Mouse (Mus musculus): ENCODE data around the gene Ick. TPM values are rescaled to one million over a fixed set of nuclear protein-coding genes. Genes with fewer than 3 reads are reported as not detected.

The Ick gene
- polyA plus RNA-seq, 1 experiment from 2014 or later: 28.1 TPM

- H3K4me3 ChIP-seq (ENCODE audit: low read length): no peak overlapping the region
- H3K9me3 ChIP-seq (ENCODE audit: control insufficient read depth, low read length): no peaks in the 10 kb centered on the region
- no peak overlapping the region for H3K9ac ChIP-seq (ENCODE audit: low read depth, low read length)
- H3K4me1 ChIP-seq (ENCODE audit: control insufficient read depth, insufficient read depth, low read length): no peaks in the 10 kb centered on the region
- ATAC-seq: no peak
- peaks cover 6% of the 10 kb centered on the region; the same call in 1 of the 2 replicates for H3K36me3 ChIP-seq (ENCODE audit: control insufficient read depth, insufficient read depth, low read length)
- H3K27me3 ChIP-seq (replicated peaks; ENCODE audit: control insufficient read depth, insufficient read depth, low read length): no peaks in the 10 kb centered on the region
- H3K4me2 ChIP-seq (ENCODE audit: low read depth, low read length): no peak overlapping the region
- WGBS: 16% methylated on average over 2 of the region's 2 CpGs
- no peak overlapping the region for H3K27ac ChIP-seq (ENCODE audit: low read length)
Observed at GRCm38 (mm10) chr9:78078240-78078639, 30.8 kb upstream of the Ick start.

- Histone ChIP-seq H3K4me3 (ENCODE audit: low read length) (no peak overlapping the region), H3K36me3 (ENCODE audit: control insufficient read depth, insufficient read depth, low read length) (peaks cover 21% of the 10 kb centered on the region), H3K9me3 (ENCODE audit: control insufficient read depth, low read length) (no peaks in the 10 kb centered on the region), H3K4me1 (ENCODE audit: control insufficient read depth, insufficient read depth, low read length) (0 out of 2 replicates have a peak, but pooled peaks cover 4% of the 10 kb centered on the region), H3K27ac (ENCODE audit: low read length) (no peak overlapping the region), H3K9ac (ENCODE audit: low read depth, low read length) (no peak overlapping the region), H3K4me2 (ENCODE audit: low read depth, low read length) (no peak overlapping the region), H3K27me3 (replicated peaks; ENCODE audit: control insufficient read depth, insufficient read depth, low read length) (no peaks in the 10 kb centered on the region)
- ATAC-seq: no peak
- 81% methylated on average over 7 of the region's 7 CpGs for WGBS
Observed at GRCm38 (mm10) chr9:78081835-78082234, 27.2 kb upstream of the Ick start.

GRCm38 (mm10) chr9:78084341-78084740, 24.7 kb upstream of the Ick start:
- no peak overlapping the region for H3K27ac ChIP-seq (ENCODE audit: low read length)
- ATAC-seq: no peak
- WGBS: 85% methylated on average over 4 of the region's 4 CpGs
- peaks cover 21% of the 10 kb centered on the region for H3K36me3 ChIP-seq (ENCODE audit: control insufficient read depth, insufficient read depth, low read length)
- H3K4me1 ChIP-seq (ENCODE audit: control insufficient read depth, insufficient read depth, low read length): peaks cover 4% of the 10 kb centered on the region; the same call in 1 of the 2 replicates
- no peak overlapping the region for H3K9ac ChIP-seq (ENCODE audit: low read depth, low read length)
- H3K27me3 ChIP-seq (replicated peaks; ENCODE audit: control insufficient read depth, insufficient read depth, low read length): no peaks in the 10 kb centered on the region
- no peaks in the 10 kb centered on the region for H3K9me3 ChIP-seq (ENCODE audit: control insufficient read depth, low read length)
- no peak overlapping the region for H3K4me3 ChIP-seq (ENCODE audit: low read length)
- H3K4me2 ChIP-seq (ENCODE audit: low read depth, low read length): no peak overlapping the region

- peak; percentile 77 for ATAC-seq
- 61% methylated on average over 14 of the region's 14 CpGs for WGBS
- peak overlapping the region; percentile 57 for H3K27ac ChIP-seq (ENCODE audit: low read length)
Observed at GRCm38 (mm10) chr9:78085722-78086287, 23.2 kb upstream of the Ick start.

GRCm38 (mm10) chr9:78087751-78088150, 21.2 kb upstream of the Ick start:
- Histone ChIP-seq H3K27ac (ENCODE audit: low read length) (no peak overlapping the region), H3K4me1 (ENCODE audit: control insufficient read depth, insufficient read depth, low read length) (peaks cover 4% of the 10 kb centered on the region; the same call in 1 of the 2 replicates), H3K9me3 (ENCODE audit: control insufficient read depth, low read length) (no peaks in the 10 kb centered on the region), H3K4me2 (ENCODE audit: low read depth, low read length) (no peak overlapping the region), H3K9ac (ENCODE audit: low read depth, low read length) (no peak overlapping the region), H3K36me3 (ENCODE audit: control insufficient read depth, insufficient read depth, low read length) (peaks cover 16% of the 10 kb centered on the region), H3K27me3 (replicated peaks; ENCODE audit: control insufficient read depth, insufficient read depth, low read length) (no peaks in the 10 kb centered on the region), H3K4me3 (ENCODE audit: low read length) (no peak overlapping the region)
- 86% methylated on average over 9 of the region's 9 CpGs for WGBS
- no peak for ATAC-seq

More at GRCm38 (mm10) chr9:78085722-78086287, 23.2 kb upstream of the Ick start:
- Histone ChIP-seq H3K9me3 (ENCODE audit: control insufficient read depth, low read length) (no peaks in the 10 kb centered on the region), H3K27me3 (replicated peaks; ENCODE audit: control insufficient read depth, insufficient read depth, low read length) (no peaks in the 10 kb centered on the region), H3K9ac (ENCODE audit: low read depth, low read length) (no peak overlapping the region), H3K36me3 (ENCODE audit: control insufficient read depth, insufficient read depth, low read length) (peaks cover 21% of the 10 kb centered on the region), H3K4me1 (ENCODE audit: control insufficient read depth, insufficient read depth, low read length) (peaks cover 4% of the 10 kb centered on the region; the same call in 1 of the 2 replicates), H3K4me3 (ENCODE audit: low read length) (no peak overlapping the region), H3K4me2 (ENCODE audit: low read depth, low read length) (no peak overlapping the region)

- Histone ChIP-seq H3K27me3 (replicated peaks; ENCODE audit: control insufficient read depth, insufficient read depth, low read length) (no peaks in the 10 kb centered on the region), H3K9ac (ENCODE audit: low read depth, low read length) (no peak overlapping the region), H3K4me2 (ENCODE audit: low read depth, low read length) (no peak overlapping the region), H3K9me3 (ENCODE audit: control insufficient read depth, low read length) (no peaks in the 10 kb centered on the region), H3K4me3 (ENCODE audit: low read length) (no peak overlapping the region), H3K4me1 (ENCODE audit: control insufficient read depth, insufficient read depth, low read length) (peaks cover 4% of the 10 kb centered on the region; the same call in 1 of the 2 replicates), H3K27ac (ENCODE audit: low read length) (no peak overlapping the region), H3K36me3 (ENCODE audit: control insufficient read depth, insufficient read depth, low read length) (peaks cover 16% of the 10 kb centered on the region)
- 81% methylated on average over 4 of the region's 4 CpGs for WGBS
- no peak for ATAC-seq
Observed at GRCm38 (mm10) chr9:78088521-78088920, 20.5 kb upstream of the Ick start.

- no peak for ATAC-seq
- Histone ChIP-seq H3K27ac (ENCODE audit: low read length) (no peak overlapping the region), H3K27me3 (replicated peaks; ENCODE audit: control insufficient read depth, insufficient read depth, low read length) (no peaks in the 10 kb centered on the region), H3K9ac (ENCODE audit: low read depth, low read length) (no peak overlapping the region), H3K9me3 (ENCODE audit: control insufficient read depth, low read length) (no peaks in the 10 kb centered on the region), H3K4me3 (ENCODE audit: low read length) (no peak overlapping the region), H3K4me1 (ENCODE audit: control insufficient read depth, insufficient read depth, low read length) (peaks cover 4% of the 10 kb centered on the region; the same call in 1 of the 2 replicates), H3K4me2 (ENCODE audit: low read depth, low read length) (no peak overlapping the region), H3K36me3 (ENCODE audit: control insufficient read depth, insufficient read depth, low read length) (peaks cover 17% of the 10 kb centered on the region)
- WGBS: 81% methylated on average over 7 of the region's 7 CpGs
Observed at GRCm38 (mm10) chr9:78088971-78089370, 20.0 kb upstream of the Ick start.

- H3K4me2 ChIP-seq (ENCODE audit: low read depth, low read length): no peak overlapping the region
- H3K9ac ChIP-seq (ENCODE audit: low read depth, low read length): no peak overlapping the region
- 84% methylated on average over 1 of the region's 1 CpGs for WGBS
- H3K9me3 ChIP-seq (ENCODE audit: control insufficient read depth, low read length): no peaks in the 10 kb centered on the region
- H3K36me3 ChIP-seq (ENCODE audit: control insufficient read depth, insufficient read depth, low read length): peaks cover 10% of the 10 kb centered on the region
- no peak overlapping the region for H3K27ac ChIP-seq (ENCODE audit: low read length)
- H3K4me3 ChIP-seq (ENCODE audit: low read length): no peak overlapping the region
- peaks cover 4% of the 10 kb centered on the region; the same call in 1 of the 2 replicates for H3K4me1 ChIP-seq (ENCODE audit: control insufficient read depth, insufficient read depth, low read length)
- ATAC-seq: no peak
- H3K27me3 ChIP-seq (replicated peaks; ENCODE audit: control insufficient read depth, insufficient read depth, low read length): no peaks in the 10 kb centered on the region
Observed at GRCm38 (mm10) chr9:78089906-78090305, 19.1 kb upstream of the Ick start.

GRCm38 (mm10) chr9:78090596-78090995, 18.4 kb upstream of the Ick start:
- H3K9ac ChIP-seq (ENCODE audit: low read depth, low read length): no peak overlapping the region
- H3K4me3 ChIP-seq (ENCODE audit: low read length): no peak overlapping the region
- H3K36me3 ChIP-seq (ENCODE audit: control insufficient read depth, insufficient read depth, low read length): 0 out of 2 replicates have a peak, but pooled peaks cover 7% of the 10 kb centered on the region
- 93% methylated on average over 3 of the region's 3 CpGs for WGBS
- H3K9me3 ChIP-seq (ENCODE audit: control insufficient read depth, low read length): no peaks in the 10 kb centered on the region
- no peak overlapping the region for H3K4me2 ChIP-seq (ENCODE audit: low read depth, low read length)
- peaks cover 4% of the 10 kb centered on the region; the same call in 1 of the 2 replicates for H3K4me1 ChIP-seq (ENCODE audit: control insufficient read depth, insufficient read depth, low read length)
- no peak overlapping the region for H3K27ac ChIP-seq (ENCODE audit: low read length)
- ATAC-seq: no peak
- no peaks in the 10 kb centered on the region for H3K27me3 ChIP-seq (replicated peaks; ENCODE audit: control insufficient read depth, insufficient read depth, low read length)

GRCm38 (mm10) chr9:78095686-78096085, 13.3 kb upstream of the Ick start:
- no peak for ATAC-seq
- Histone ChIP-seq H3K36me3 (ENCODE audit: control insufficient read depth, insufficient read depth, low read length) (peaks cover 32% of the 10 kb centered on the region), H3K4me1 (ENCODE audit: control insufficient read depth, insufficient read depth, low read length) (no peaks in the 10 kb centered on the region), H3K9me3 (ENCODE audit: control insufficient read depth, low read length) (no peaks in the 10 kb centered on the region), H3K9ac (ENCODE audit: low read depth, low read length) (no peak overlapping the region), H3K27me3 (replicated peaks; ENCODE audit: control insufficient read depth, insufficient read depth, low read length) (no peaks in the 10 kb centered on the region), H3K4me2 (ENCODE audit: low read depth, low read length) (no peak overlapping the region), H3K4me3 (ENCODE audit: low read length) (no peak overlapping the region), H3K27ac (ENCODE audit: low read length) (no peak overlapping the region)
- 94% methylated on average over 12 of the region's 12 CpGs for WGBS
